Mouse (Mus musculus): ENCODE data around the gene Fgfr2.
A peak's percentile ranks its signal among the peaks of the same experiment; 100 is the strongest.

The Fgfr2 gene

DNA sequence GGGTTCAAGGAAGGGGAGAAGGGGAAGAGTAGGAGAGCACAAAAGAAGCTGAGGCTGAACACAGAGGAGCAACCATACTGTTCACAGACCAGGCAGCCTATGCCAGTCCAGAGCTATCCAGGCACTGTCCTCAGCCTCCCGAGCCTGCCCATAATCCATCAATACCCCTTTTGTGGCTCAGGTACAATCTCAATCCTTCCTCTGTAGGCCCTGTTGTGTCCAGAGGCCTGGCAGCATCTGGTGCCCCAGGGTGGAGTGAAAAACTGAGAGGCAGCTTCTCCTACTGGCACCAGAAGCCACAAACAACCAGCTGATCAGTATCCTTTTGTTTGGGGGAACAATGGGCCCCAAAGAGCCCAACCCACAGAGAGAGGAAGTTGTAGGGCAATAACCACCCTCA is 2818.5 kb downstream of the Fgfr2 start:
- peak; percentile 29 for DNase-seq (ENCODE audit: low spot score)

DNA sequence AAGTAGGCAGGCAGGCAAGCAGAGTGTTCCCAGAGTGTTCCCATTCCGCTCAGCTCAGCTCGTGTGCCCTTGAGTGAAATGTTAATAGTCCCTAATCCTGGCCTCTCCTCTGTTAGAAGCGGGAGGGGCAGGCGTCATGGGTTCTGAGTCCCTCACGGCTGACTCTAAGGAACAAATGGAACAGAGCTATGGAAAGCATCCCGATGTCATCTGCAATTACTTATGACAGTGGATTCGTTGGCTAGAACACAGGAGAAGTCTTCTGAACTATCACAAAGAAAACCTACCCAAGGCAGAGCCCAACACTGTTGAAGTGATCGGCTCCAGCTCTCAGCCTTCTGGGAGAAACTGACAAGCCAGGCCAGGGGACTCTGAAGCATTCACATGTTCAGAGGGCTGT is 2819.7 kb downstream of the Fgfr2 start:
- DNase-seq (ENCODE audit: low spot score): no peak

DNA sequence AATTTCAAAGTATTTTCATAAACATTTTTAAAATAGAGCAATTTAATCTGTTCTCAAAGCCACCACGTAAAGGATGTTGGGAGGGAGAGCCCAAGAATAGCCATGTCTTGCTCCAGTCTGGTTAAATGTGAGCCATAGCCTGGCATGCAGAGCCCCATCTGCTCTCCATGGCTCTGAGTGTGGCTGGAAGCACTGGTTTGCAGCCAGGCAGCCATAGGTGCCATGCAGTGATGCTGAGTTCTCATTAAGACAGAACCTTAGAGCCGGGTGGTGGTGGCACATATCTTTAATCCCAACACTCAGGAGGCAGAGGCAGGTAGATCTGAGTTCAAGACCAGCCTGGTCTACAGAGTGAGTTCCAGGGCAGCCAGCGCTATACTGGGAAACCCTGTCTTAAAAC is 2822.5 kb downstream of the Fgfr2 start:
- DNase-seq (ENCODE audit: low spot score): no peak

DNA sequence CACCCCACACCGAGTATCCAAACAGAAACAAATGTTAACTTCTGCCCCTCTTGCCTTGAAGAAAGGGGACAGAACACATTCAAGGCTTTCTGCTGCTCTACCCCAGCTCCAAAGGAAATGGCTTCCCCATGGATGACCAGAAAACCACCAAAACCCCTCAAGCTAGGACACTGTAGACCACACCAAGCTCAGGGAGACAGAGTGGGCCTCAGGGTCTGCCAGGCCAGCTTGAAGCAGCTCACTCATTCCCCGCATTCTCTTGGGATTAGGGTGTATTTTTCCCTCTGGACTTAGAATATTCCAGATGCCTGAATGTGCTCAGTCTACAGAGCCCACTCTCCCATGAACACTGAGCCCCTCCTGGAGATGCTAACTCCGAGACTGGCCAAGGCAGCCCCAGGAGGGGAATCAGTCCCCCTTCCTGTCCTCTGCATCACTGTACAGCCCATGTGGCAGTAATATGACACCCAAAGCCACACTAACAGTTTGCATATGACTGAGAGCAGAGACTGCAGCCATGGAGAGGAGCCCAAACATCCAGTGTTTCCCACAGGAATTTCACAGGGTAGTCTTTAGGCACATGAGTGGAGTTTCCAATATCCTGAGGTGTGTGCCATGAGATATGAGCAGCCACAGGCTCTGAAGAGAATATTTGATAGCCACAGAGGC is 2824.1 kb downstream of the Fgfr2 start:
- DNase-seq (ENCODE audit: low spot score): no peak

DNA sequence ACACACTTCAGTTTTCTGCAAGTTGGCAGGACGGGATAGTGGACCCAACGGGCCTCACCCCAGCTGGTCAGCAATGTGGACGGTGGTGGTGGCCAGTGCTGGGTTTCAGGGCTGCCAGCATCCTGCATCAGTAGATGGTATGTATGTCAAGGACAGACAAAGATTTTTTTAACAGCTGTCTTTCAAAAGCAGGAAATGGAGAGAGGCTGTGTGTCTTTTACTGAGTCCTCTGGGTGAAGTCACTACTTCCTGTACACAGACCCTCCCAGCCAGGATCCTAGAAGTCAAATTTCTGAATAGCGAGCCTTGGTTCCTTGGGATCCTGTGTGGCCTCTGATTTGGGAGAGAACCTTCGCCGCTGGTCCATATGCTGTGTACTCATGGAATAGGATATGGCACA is 2832.0 kb downstream of the Fgfr2 start:
- no peak for DNase-seq (ENCODE audit: low spot score)

DNA sequence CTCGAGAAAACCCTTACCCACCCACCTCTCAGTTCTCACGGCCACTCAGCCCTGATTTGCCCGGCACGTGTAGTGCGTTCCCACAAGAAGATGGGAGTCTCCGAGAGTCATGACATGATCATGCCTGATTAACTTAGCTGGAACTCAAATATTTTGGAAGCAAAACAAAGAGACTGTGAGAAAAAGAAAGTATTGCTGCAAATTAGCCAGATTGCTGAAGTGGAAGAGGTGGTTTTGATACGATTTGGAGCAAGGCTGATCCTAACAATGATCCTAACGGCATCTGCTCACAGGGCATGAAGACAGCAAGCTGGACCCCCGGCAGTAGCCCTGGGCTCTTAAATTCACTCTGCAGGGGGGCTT is 2833.7 kb downstream of the Fgfr2 start:
- DNase-seq (ENCODE audit: low spot score): no peak

DNA sequence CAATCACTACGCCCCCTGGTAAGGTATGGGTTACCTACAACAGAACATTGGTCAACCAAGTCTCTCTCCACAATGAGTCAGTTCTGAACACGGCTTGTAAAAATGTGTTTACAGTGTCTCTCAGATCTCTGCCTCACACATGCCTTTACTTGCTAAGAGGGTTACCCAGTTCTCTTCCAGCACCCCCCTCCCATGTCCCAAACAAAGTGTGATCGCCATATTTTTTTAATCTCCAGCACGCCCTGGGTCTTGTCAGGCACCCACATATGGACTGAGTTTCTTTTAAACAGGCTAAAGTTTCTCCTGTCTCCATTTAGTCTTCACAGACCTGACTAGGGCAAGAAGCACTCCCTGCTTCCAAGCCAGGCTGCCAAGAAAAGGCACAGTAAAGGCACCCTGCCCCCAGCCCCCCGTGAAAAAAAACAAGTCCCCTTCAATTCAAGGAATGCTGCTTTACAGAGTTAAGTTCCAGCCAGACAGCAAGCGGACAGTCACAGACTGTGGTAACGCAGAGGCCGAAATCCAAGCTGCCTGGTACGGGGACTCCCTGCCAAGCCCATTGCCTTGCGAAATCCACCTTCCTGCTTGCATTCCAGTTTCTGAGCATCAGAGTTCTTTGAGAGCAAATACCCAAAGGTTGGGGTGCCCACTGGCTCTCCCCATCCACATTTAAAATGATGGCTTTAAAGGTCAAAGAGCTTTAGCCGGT is 2834.3 kb downstream of the Fgfr2 start:
- DNase-seq (ENCODE audit: low spot score): no peak

DNA sequence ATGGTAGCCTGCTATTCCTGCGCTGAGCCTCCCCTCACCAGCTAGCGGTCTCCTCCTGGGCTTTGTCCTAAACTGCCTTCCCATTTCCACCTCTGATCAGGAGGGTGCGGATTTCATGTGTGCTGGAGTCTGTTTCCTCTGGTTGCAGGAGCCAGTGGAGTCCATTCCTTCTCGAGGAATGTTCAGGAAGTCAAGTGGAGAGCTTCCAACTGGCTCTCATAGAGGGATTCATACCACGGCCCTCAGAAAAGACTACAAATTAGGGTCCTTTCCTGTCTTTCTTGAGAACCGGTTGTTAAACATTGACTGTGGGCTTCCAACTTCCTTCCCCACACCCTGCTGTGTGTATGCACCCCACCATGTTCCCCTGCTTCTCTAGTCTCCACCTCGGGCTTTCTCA is 2834.9 kb downstream of the Fgfr2 start:
- DNase-seq (ENCODE audit: low spot score): no peak

DNA sequence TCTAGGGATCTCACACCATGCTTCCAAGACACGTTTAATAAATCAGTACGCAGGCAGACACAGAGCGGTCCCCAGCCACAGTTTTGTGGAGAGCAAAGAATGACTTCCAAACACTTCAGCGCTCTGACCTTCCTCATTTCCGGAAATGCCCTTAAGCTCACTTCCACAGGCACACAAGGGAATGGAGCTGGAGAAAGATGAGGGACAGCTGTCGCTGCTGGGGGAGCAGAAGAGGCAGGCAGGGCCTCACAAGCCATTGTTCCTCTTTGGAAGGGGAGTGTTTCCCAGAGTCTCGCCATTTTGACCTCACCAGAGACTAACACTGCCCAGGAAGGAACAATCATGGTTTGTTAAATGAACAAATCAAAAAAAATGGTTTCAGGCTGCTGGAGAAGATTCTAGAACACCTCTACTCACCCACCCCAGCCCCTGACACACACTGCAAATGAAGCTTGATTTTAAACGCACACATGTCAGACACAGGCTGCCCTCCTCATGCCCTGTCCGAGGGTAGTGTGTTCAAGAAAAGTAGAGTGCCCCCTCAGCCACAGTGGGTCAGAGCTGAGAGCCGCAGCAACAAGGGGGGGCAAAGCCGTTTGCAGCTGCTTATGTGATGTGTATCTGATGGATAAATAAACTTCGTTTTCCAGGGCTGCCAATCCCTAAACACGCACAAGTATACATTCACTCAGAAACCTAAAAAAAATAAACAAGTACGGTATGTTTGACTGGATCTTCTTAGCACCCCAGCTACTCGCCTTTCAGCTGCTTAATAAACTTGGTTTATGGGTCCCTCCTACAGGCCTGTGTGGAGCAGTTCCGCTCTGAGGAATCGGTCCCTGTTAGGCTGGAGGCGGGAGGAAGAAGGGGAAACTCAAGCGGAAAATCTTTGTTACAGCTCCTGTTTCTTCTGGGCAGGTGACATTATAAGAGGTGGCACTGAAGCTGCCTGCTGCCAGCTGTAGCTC is 2844.1 kb downstream of the Fgfr2 start:
- no peak for DNase-seq (ENCODE audit: low spot score)

DNA sequence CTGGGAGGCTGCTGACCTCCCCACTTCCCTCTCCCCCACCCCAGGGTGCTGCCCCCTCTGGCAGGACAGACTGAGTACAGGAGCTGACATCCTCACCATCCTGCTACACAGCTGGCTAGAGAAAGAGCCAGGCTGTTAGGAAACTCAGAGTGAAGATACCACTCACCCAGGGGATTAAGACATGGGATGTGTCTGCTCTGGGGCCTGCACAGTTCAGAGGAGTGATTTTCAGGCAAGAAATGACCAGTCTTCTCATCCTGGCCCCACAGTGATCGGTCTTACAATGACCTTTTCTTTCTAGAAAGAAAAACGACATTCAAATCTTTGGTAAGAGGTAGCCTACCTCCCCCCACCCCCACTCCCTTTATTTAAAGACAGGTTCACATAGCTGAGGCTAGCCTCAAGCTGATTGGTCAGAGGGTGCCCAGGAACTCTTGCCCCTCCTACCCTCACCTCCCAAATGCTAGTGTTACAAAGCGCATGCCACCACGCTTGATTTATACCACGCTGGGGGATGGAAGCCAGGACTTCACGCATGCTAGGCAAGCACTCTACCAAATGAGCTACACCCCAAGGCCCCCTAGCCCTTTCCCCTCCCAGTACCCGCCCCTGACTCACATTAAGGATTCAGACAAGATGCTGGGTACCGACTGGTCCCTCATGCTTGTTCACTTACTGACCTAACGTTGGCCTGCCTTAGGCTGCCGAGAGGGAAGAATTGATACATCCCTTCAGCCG is 2845.0 kb downstream of the Fgfr2 start:
- no peak for DNase-seq (ENCODE audit: low spot score)

DNA sequence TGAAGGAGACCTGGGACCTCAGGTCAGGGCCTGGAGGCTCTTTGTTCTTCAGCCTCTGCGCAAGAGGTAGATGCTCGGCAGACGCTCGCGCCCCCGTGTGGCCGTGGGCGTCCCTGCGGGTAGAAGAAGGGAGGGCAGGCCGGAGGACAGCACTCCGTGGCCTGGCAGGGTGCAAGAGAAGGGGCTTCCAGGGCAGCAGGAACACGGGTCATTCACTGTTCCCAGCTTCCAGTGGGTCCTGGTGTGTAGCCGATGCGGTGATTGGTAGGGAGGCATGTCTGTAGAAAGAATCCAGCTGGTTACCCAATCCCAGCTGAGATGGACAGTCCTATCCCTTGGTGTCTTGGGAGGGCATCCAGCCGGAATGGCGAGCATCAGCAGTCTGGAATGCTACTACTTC is 2849.9 kb downstream of the Fgfr2 start:
- no peak for DNase-seq (ENCODE audit: low spot score)

DNA sequence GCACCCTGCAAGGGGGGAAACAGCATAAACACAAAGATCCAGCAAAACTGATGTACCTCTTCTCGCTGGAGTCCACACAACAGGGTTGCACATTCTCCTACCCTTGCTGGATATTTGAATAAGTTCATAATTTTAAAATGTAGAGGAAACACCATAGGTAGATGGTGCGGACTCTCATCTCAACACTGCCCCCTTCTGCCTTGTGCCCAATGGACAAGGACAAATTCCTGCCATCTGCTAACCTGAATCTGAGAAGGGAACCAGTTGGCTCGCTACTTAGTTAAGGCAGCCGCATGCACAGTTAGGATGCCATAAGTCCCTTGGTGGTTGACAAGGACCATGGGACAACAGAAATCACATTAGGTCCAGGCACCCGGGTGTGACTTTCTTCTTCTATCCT is 2852.3 kb downstream of the Fgfr2 start:
- DNase-seq (ENCODE audit: low spot score): no peak

DNA sequence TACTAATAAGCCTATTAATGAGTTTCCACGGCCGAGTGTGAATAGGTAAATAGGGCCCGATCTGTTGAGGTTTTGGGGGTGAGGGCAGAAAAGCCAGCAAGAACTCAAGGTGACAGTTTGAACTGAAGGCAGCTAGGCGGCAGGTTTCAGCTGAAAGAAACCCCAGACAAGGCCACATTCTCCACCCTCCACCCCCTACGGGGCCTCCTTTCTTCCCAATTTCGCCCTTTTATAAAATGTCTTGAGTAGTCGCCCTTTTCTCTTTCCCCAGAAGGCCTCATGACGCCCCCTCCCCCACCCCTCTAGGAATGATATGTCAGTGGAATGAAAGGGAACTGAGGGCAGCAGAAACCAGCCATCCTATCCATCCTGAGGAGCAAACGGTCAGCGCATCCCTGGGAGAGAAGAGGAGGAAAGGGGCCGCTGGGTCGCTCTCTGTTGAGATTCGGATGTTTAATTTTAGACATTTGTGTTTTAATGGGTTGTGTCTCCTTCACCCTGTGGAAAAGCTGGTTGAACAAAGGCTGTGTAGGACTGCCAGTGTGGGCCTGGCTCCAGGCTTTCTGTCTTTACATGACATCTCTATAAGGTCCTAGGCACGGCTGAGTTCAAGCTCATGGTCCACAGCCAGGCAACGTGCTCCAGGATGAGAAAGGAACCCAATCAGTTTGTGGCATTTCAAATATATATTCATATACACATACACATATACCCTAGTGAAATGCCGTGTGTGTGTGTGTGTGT is 2853.9 kb downstream of the Fgfr2 start:
- DNase-seq (ENCODE audit: low spot score): no peak

DNA sequence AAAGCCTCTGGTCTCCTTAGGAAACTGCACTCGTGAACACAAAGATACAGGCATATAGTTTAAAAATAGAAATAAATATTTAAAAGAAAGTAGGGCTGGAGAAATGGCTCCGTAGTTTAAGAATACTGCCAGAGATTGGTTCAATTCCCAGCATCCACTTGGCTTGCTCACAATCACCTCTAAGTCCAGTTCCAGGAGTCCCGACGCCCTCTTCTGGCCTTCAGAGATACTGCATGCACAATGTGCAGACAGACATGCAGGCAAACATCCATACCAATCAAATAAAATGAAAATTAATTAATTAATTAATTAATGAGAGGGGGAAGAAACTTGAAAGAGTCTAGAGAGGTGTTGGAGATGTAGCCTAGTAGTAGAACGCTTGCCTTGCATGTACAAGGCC is 2856.1 kb downstream of the Fgfr2 start:
- DNase-seq (ENCODE audit: low spot score): no peak

DNA sequence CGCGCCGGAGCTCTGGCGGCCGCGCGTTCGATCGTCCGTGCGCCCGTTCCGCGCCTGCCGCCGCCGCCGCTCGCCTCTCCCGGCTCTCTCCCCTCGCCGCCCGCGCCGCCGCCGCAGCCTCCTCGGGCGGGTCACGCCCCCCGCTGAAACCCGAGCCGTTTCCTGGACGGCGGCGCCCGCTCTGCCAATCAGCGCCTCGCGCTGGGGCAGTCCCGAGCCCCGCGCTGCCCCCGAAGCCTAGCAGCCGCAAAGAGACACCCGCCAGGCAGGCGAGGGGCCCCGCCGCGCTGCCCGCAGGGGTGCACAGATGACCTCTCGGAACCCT is 2857.0 kb downstream of the Fgfr2 start:
- DNase-seq (ENCODE audit: low spot score): no peak

DNA sequence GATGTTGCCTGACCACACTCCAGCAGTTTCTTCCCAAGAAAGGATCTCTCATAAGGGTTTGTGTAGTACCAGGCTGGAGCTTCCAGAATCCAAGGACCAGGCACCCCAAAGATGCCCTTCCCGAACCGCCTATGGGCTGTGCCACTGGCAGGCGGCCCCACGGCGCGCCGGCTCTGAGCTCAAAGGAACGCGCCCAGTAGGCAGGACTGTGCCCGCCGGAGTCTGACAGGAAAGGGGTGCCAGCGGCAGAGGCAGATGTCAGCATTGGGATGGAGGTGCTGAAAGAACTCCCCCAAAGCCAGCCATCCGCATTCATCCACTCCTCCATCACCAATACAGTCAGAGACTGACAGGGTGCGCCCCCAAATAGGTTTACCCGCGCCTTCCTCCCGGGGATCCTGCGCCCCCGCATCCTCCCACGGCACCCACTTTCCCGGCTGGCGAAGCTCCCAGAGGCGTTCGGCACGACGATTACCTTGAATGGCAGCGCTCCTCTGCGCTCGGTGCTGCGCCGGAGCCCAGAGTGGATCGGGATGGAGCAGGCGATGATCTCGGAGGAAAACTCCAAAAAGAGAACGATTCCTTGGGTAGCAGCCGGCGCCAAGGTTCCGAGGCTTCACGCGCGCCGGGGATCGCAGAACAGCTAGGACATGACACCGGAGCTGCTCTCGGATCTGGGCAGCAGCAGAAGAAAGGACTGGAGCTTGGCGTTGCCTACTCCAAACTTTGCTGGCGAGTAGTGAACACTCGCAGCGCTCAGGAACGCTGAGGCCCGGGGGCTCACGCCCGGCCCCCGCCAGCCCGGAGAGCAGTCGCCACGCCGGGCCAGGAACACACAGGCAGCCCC is 2857.6 kb downstream of the Fgfr2 start:
- DNase-seq (ENCODE audit: low spot score): no peak

DNA sequence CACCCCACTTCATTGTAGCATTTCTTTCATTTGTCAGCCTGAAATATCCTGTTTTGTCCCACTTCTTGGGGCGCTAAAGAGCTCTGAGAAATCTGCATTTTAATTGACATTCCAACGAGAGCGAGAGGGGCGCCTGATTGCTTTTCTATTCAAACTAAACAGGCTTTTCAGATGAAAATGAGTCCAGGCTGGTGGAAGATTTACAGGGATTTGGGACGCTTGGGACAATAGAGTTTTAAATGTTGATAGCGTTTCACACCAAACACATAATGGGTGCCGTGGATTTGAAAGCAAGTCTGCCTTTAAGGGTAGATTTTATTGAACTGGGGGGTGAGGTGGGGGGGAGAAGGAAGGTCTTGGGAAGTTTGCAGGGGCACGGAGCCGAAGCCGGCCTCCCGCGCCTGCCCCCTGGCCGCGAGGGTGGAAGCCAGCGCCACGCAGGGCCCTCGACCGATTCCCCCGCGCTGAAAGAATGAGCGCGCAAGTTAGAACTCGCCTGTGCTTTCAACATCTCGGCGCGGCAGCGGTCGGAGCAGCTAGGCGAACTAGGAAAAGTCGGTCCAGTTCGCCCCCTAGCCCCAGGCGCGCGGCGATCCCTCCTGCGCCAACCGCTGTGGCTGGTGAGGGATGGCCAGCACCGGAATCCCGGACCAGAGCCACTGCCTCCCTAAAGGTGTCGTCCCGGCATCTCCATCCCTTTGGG is 2858.4 kb downstream of the Fgfr2 start:
- DNase-seq (ENCODE audit: low spot score): no peak

DNA sequence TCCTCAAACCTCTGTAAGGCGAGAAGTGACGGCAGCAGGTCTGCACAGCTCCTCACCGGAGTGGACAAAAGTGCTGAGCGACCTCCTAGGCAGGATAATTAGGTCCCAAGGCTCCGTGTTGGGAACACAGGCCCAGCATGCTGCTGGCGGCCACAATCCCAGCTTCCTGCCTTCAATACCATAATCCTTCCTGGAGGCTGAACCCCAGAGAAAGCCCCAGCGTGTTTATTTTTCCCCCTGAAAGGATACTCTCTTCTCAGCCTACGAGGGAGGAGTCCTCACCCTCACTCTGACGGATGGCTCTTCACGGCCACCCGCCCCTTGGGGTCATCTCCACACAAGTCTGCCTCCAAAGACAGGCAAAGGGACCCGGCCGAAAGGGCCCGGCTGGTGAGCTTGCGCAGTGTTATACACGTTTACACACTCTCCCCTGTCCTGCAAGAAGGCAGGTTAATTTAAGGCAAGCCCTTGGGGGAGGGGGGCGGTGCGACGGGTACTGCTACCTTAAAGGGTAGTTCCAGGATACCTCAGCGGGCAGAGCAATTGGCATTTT is 2859.3 kb downstream of the Fgfr2 start:
- no peak for DNase-seq (ENCODE audit: low spot score)

DNA sequence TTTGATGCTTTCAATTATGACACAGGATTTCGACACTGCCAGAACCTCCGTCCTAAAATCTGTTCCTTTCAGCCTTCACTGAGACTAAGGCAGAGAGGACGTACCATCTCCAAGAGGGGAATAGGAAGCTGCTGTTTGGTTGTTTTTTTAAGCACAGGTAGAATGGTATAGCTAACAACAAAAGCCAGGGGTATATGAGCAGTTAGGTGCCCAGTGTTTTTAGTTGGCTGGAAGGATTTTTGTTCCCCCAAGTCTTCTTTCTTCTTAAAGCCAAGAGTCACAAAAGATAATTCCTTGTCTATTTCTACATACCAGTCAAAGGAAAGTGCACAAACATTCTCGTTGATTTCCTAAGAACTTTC is 2859.9 kb downstream of the Fgfr2 start:
- DNase-seq (ENCODE audit: low spot score): no peak
